Mouse (Mus musculus): Measurements from ENCODE around the gene Rbm15b.
A peak's percentile ranks its signal among the peaks of the same experiment; 100 is the strongest.

The Rbm15b gene

DNA sequence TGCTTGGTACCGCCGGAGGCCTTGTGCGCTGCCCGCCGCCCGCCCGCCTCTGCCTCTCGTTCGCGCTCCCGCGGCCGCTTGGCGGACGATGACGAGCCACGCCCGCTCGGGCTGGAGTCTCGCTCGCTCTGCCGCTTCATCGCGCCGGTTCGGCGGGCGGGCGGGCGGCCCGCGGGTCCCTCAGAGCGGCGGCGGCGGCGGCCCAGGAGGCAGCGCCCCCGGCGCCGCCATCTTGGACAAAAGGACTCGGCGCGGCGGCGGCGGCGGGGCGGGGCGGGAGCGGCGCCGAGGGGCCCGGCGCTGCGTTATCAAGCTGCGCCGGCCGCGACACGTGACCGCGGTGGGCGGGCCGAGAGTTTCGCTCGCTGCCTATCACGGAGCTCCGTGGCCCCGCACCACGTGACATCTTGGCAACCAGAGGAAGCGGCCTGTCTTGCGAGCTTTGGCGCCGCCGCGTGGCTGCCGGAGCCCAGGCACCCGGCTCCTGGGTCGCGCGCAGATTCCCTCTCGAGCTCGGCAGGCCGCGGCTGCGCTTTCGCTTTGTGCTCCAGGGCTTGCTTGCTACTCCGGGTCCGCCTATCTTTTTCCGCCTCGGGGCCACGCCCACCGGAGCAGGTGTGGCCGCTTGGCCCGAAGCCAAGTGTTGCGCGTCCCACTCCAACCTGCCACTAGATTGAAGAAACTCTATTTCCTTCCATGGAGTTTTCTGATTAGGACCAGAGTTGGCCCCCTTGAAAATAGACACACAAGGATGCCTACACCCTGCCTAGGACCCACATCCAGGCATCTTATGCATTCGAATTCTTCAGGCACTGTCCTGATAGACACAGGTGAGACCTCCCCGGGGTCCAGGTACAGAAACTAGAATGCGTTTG, at the start of gene Rbm15b:
Rbm15b (minus strand) TSS at position 601 of the 875 bp plus-strand sequence.
- peak; percentile 98 for DNase-seq

- no peak for DNase-seq
These were observed 47.8 kb upstream of the Rbm15b start for GRCm38 (mm10) chr9:106934998-106935397.

- no peak for DNase-seq
These were observed 27.6 kb upstream of the Rbm15b start for GRCm38 (mm10) chr9:106914878-106915277.

GRCm38 (mm10) chr9:106913759-106914158, 26.5 kb upstream of the Rbm15b start:
- DNase-seq = no peak

DNA sequence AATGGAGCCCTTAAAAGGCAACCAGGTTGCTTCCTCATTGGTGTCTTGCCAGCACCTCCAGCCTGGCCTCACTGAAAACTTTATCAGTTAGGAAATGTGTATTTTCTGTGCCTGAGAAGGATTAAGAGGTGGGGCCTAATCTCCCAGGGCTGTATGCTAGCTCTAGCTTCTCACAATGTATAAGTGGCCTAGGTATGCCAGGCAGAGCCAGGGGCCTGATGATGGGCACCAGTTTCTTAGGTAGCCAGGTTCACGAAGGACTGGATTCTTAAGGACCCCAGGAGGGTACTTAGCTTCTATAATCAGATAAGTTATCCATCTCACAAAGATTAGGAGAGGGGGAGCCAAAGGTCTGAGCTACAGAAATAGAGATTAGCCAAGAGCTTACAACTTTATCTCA, 24.4 kb upstream of the Rbm15b start:
- no peak for DNase-seq

GRCm38 (mm10) chr9:106908715-106909114, 21.5 kb upstream of the Rbm15b start:
- DNase-seq = no peak

DNA sequence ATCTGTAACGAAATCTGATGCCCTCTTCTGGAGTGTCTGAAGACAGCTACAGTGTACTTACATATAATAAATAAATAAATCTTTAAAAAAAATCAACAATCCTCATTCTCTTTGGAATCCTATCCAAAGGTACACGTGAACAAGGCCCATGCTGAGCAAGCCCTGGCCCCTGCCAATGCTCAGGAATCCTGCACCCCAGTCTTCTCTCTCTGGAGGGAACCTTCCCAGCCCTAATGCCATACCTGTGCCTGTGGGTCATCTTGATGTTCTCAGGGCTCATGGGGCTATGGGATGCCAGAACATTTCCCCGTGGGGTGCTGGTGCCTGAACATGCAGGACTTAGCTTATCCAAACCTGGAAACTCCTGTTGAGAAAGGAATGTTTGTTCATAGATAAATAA, 20.9 kb upstream of the Rbm15b start:
- DNase-seq = no peak

DNA sequence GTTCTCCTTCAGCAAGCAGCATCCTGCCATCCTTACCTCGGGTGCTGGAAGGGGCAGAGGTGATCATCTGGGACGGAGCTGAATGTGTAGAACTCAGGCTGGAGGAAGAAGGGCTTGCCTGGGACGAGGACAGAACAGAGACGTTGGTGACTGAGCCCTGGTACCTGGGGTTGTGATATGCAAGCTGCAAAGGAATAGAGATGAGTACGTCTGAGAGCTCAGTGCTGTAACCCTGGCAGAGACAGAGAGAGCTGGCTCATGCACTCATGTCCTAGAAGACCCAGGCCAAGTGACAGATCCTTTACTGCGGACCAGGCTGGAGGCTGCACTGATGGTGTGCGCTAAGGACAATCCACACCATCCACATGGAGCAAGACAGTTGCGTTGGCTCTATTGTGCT, 19.4 kb upstream of the Rbm15b start:
- no peak for DNase-seq

DNA sequence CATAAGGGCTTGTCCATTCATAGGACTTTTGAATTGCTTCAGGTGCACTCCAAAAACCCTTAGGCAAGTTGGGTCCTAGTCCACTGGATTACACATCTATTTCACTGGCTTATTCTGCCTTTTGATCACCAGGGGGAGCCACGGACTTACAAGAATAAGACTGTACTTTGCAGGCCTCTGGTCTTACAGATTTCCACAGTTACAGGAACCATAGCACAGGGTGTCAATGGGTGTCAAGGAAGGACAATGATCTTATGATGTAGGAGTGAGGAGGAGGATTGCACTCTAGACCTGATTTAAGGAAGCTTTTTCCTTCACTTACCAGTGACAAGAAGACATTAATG, 16.5 kb upstream of the Rbm15b start:
- no peak for DNase-seq

GRCm38 (mm10) chr9:106903099-106903790, 16.0 kb upstream of the Rbm15b start:
- no peak for DNase-seq

DNA sequence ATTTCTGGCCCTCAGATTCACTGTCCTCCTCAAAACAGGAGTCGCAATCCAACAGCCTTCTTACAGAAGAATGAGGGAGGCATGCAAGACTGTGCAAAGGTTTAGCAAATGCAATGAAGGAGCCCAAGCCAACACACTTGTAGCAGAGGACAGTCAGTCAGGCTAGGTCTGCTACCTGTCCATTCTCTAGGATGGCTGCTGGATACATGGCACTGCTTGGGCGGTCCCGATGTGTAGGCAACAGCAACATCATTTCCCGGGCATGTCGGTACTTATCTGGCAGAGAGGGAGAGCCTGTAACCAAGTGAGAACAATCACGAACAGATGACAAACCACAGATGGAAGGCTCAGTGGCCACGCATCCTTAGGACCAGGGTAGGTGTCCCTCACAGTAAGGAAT, 14.4 kb upstream of the Rbm15b start:
- no peak for DNase-seq

- DNase-seq = no peak
These were observed 11.7 kb upstream of the Rbm15b start for GRCm38 (mm10) chr9:106898901-106899300.

GRCm38 (mm10) chr9:106893327-106893726, 6.1 kb upstream of the Rbm15b start:
- no peak for DNase-seq

- DNase-seq = no peak
These were observed 5.3 kb upstream of the Rbm15b start for GRCm38 (mm10) chr9:106892552-106892875.

- peak; percentile 93 for DNase-seq
These were observed 4.8 kb upstream of the Rbm15b start, which contains the start of gene Manf for GRCm38 (mm10) chr9:106891829-106892551. Gene Manf (minus strand): TSS chr9:106891979.

DNA sequence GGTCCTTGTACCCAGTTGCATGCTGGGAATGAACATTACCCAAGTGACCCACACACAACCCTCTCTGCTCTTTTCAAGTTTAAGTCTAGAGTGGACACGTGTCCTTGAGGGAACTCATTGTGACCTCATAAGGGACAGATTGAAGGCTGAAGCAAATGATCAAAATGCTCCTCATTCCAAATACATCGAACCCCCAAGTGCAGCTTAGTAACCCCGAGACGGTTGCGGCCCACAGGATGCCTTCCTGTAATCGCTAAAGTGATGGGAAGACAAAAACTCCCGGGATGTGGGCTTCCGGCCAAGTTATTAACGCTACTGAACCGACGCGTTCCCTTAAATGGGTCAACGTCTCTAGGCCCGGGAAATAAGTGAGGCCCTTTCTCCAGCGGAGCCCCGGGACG, 4.1 kb upstream of the Rbm15b start:
- DNase-seq = no peak

- no peak for DNase-seq
These were observed 3.4 kb upstream of the Rbm15b start for GRCm38 (mm10) chr9:106890496-106891240.

- DNase-seq = no peak
These were observed 2.1 kb upstream of the Rbm15b start for GRCm38 (mm10) chr9:106889321-106889720.

DNA sequence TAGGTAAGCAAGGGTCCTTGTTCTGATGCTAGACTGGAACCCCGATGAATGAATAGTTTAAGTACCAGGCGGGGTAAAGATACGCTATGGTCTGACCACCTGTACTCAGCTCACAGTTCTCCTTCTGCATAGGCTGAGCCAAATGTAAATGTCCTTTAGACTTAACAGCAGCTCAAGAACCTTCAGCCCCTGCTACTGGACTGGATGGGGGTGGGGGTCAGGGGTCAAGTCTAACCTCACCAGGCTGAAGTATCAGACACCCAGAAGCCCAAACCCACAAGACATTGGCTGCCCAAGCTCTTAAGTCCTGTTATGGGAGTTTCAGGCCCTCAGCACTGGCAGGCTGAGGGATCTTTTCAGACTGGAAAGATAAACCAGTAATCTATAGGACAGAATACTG, 1.1 kb upstream of the Rbm15b start:
- DNase-seq = no peak

- DNase-seq = peak; percentile 55
These were observed 1.1 kb downstream of the Rbm15b start for GRCm38 (mm10) chr9:106885901-106886731.

DNA sequence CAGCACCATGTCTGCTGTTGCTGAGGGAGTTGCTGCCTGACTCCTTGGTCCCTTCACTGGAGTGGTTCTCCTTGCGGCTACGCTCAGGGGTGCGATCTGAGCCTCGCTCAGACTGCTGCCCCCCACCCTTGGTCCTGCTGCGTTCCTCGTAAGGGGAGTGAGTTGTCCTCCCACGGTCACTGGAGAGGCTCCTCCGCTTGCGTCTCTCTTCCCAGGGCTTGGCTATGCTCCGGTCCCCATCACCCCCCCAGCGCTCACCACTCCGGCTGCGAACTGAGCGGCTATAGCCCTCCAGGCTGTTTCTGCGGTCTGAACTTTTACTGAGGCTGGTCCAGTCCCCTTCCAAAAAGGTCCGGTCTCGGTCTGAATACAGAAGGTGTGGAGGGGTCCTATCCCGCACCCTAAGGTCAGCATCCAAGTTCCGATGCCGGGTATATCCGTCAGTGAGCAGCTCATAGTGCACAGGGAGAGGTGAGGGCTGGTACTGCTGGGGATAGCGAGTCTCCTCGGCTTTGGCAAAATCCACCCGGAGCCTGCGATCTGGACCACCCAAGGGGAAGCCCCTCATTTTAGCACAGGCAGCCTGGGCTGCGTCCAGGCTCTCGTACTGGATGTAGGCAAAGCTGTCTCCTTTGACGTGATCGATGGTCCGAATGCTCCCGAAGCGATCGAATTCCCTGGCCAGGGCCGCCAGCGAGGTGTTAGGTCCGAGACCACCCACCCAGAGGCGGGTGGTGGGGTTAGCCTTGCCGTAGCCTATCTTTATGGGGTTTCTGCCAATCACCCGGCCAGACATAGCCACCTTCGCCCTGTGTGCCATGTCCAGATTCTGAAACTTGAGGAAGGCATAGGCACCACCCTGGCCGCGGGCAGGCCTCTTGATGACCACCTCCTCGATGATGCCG, 2.0 kb downstream of the Rbm15b start:
- peak; percentile 32 for DNase-seq
